In genomic region chr10:4266041-4266930, GRCm38 (mm10) we compare ENCODE assay signal across 8 mouse cellular contexts. TPM values are rescaled to one million over a fixed set of nuclear protein-coding genes. Genes with fewer than 3 reads are reported as not detected.
A peak's percentile ranks its signal among the peaks of the same experiment; 100 is the strongest.
DNase-seq lines count a peak whose midpoint lies in the region; ATAC-seq and TF ChIP-seq lines count a peak whose summit lies in the region.

Gene Akap12 (plus strand): TSS chr10:4266380.

- H3ac ChIP-seq in C2C12 (ENCODE audit: control insufficient read depth, insufficient read length, low read depth): peak within 1 kb of the TSS; percentile 87

- no peaks in the 10 kb centered on the region for H3K79me3 ChIP-seq in C2C12 (ENCODE audit: low read depth)

- peak within 1 kb of the TSS; percentile 14 for H3K4me3 ChIP-seq in C2C12 (ENCODE audit: insufficient read depth, poor library complexity, severe bottlenecking)
- peak within 1 kb of the TSS; percentile 81 for H3K4me3 ChIP-seq in kidney, embryonic 16.5 days (ENCODE audit: low read length)
- H3K4me3 ChIP-seq in liver, embryonic 12.5 days: peak within 1 kb of the TSS; percentile 53
- peak within 1 kb of the TSS; percentile 83 for H3K4me3 ChIP-seq in neural tube, embryonic 12.5 days
- H3K4me3 ChIP-seq in thymus, adult 2 months (ENCODE audit: control insufficient read depth, insufficient read depth, low read length): peak within 1 kb of the TSS; percentile 92

- peak within 1 kb of the TSS; percentile 77 for H3K27ac ChIP-seq in kidney, embryonic 16.5 days (ENCODE audit: low read length)
- no peak within 1 kb of the TSS for H3K27ac ChIP-seq in liver, embryonic 12.5 days
- H3K27ac ChIP-seq in neural tube, embryonic 12.5 days: peak within 1 kb of the TSS; percentile 68
- peak within 1 kb of the TSS; percentile 74 for H3K27ac ChIP-seq in thymus, adult 2 months (ENCODE audit: control insufficient read depth, insufficient read depth, low read length)

- no peaks in the 10 kb centered on the region for H3K9me3 ChIP-seq in kidney, embryonic 16.5 days (ENCODE audit: low read length)
- no peaks in the 10 kb centered on the region for H3K9me3 ChIP-seq in liver, embryonic 12.5 days (replicated peaks)
- H3K9me3 ChIP-seq in neural tube, embryonic 12.5 days: no peaks in the 10 kb centered on the region

- H3K9ac ChIP-seq in kidney, embryonic 16.5 days (replicated peaks; ENCODE audit: low read length): peak within 1 kb of the TSS; percentile 82
- H3K9ac ChIP-seq in liver, embryonic 12.5 days: 0 out of 2 replicates have a peak within 1 kb of the TSS, but pooled peaks have one; percentile 29
- peak within 1 kb of the TSS; percentile 86 for H3K9ac ChIP-seq in neural tube, embryonic 12.5 days

- peaks cover 13% of the 10 kb centered on the region for H3K4me1 ChIP-seq in kidney, embryonic 16.5 days (ENCODE audit: insufficient read depth, low read length)
- peaks cover 5% of the 10 kb centered on the region; the same call in 1 of the 2 replicates for H3K4me1 ChIP-seq in liver, embryonic 12.5 days
- 0 out of 2 replicates have a peak, but pooled peaks cover 13% of the 10 kb centered on the region for H3K4me1 ChIP-seq in neural tube, embryonic 12.5 days
- H3K4me1 ChIP-seq in thymus, adult 2 months (replicated peaks; ENCODE audit: control insufficient read depth, insufficient read depth, low read length): peaks cover 38% of the 10 kb centered on the region

- TF ChIP-seq POLR2A in thymus, adult 2 months (IDR thresholded peaks at IDR 0.05; ENCODE audit: control insufficient read depth, extremely low read depth, insufficient read depth, low read length, poor library complexity): peak; percentile 30; the same call in 1 of the 2 replicates

- no peak for TF ChIP-seq CTCF in C2C12 (IDR thresholded peaks at IDR 0.05; ENCODE audit: control insufficient read depth, insufficient read depth, insufficient read length)
- TF ChIP-seq CTCF in thymus, adult 2 months (IDR thresholded peaks at IDR 0.05; ENCODE audit: borderline replicate concordance, control insufficient read depth, extremely low read depth, insufficient read depth, low read length, poor library complexity): peak; percentile 32; the same call in 1 of the 2 replicates

- no peaks in the 10 kb centered on the region for H3K36me3 ChIP-seq in C2C12 (ENCODE audit: control insufficient read depth, insufficient read depth)
- H3K36me3 ChIP-seq in kidney, embryonic 16.5 days (ENCODE audit: insufficient read depth, low read length): no peaks in the 10 kb centered on the region
- H3K36me3 ChIP-seq in liver, embryonic 12.5 days: no peaks in the 10 kb centered on the region
- H3K36me3 ChIP-seq in neural tube, embryonic 12.5 days: no peaks in the 10 kb centered on the region
- H3K36me3 ChIP-seq in thymus, adult 2 months (ENCODE audit: control insufficient read depth, insufficient read depth, low read length): no peaks in the 10 kb centered on the region

- peak; percentile 75 for ATAC-seq in kidney, embryonic 16.5 days (ENCODE audit: low FRiP score, low TSS enrichment)
- ATAC-seq in liver, embryonic 12.5 days: no peak; the same call in 1 of the 2 replicates
- peak; percentile 83 for ATAC-seq in neural tube, embryonic 12.5 days (ENCODE audit: low FRiP score, low read depth)

- H3K79me2 ChIP-seq in C2C12 (ENCODE audit: control insufficient read depth, insufficient read depth): no peaks in the 10 kb centered on the region

- no peaks in the 10 kb centered on the region for H3K27me3 ChIP-seq in C2C12 (ENCODE audit: control insufficient read depth, insufficient read depth, insufficient read length)
- no peaks in the 10 kb centered on the region for H3K27me3 ChIP-seq in kidney, embryonic 16.5 days (ENCODE audit: insufficient read depth, low read length)
- peaks cover 50% of the 10 kb centered on the region for H3K27me3 ChIP-seq in liver, embryonic 12.5 days (replicated peaks)
- no peaks in the 10 kb centered on the region for H3K27me3 ChIP-seq in neural tube, embryonic 12.5 days (replicated peaks)
- no peaks in the 10 kb centered on the region; the same call in 1 of the 2 replicates for H3K27me3 ChIP-seq in thymus, adult 2 months (ENCODE audit: control insufficient read depth, insufficient read depth, low read length)

- peak; percentile 28 to 32 for DNase-seq in adrenal gland, adult 18-20 months (ENCODE audit: low spot score in 2 of 2)
- peak; percentile 66 for DNase-seq in embryo, embryonic 9.5 days (ENCODE audit: extremely low spot score)
- peak; percentile 30 for DNase-seq in heart, adult 8-10 months (ENCODE audit: low spot score)
- DNase-seq in thymus, adult 2 months: peak; percentile 75

- H3K4me2 ChIP-seq in kidney, embryonic 16.5 days (replicated peaks; ENCODE audit: low read depth, low read length): peak within 1 kb of the TSS; percentile 95
- peak within 1 kb of the TSS; percentile 67 for H3K4me2 ChIP-seq in liver, embryonic 12.5 days
- H3K4me2 ChIP-seq in neural tube, embryonic 12.5 days (replicated peaks): peak within 1 kb of the TSS; percentile 83

- WGBS in kidney, embryonic 16.5 days: under 1% methylated on average over 45 of the region's 54 CpGs
- 2% methylated on average over 54 of the region's 54 CpGs for WGBS in liver, embryonic 12.5 days (ENCODE audit: insufficient replicate concordance)
- WGBS in neural tube, embryonic 12.5 days: under 1% methylated on average over 54 of the region's 54 CpGs
- whole genome bisulfite sequencing in thymus, adult 2 months: 4% methylated on average over 54 of the region's 54 CpGs

TF ChIP-seq in C2C12, 6 proteins besides CTCF, POLR2A, EP300 and RAD21:
- TF ChIP-seq MYOG (IDR thresholded peaks at IDR 0.05; ENCODE audit: control insufficient read depth, extremely low read depth, insufficient read length) (no peak), FOSL1 (IDR thresholded peaks at IDR 0.05; ENCODE audit: insufficient read depth, low read length, poor library complexity, severe bottlenecking) (no peak), MAX (IDR thresholded peaks at IDR 0.05) (no peak), USF1 (IDR thresholded peaks at IDR 0.05; ENCODE audit: low read depth) (no peak), CEBPB (IDR thresholded peaks at IDR 0.05; ENCODE audit: low read depth) (no peak), MYOD1 (IDR thresholded peaks at IDR 0.05; ENCODE audit: control insufficient read depth, insufficient read length, low read depth) (no peak)
TF ChIP-seq in C2C12: peak in this region for 0.

RNA-seq across cellular contexts. Expression of gene Akap12, which starts in this region (rescaled TPM):
- polyA plus RNA-seq in C2C12 (2012; fragmentation: generic; extraction: Trizol): 4.7 TPM
- 10 to 100 TPM; 17.1 to 27.2 TPM for total RNA-seq in adrenal gland, adult 18-20 months (2021)
- total RNA-seq in heart, adult 8-10 months (2022): 10 to 100 TPM; 18.1 to 24.4 (median 23.3) TPM
- 92.7 and 96.4 TPM in 2 replicates for polyA plus RNA-seq in kidney, embryonic 16.5 days (2015; fragmentation: Nextera tagmentation; extraction: Ambion mirVana)
- 7.1 and 7.2 TPM in 2 replicates for polyA plus RNA-seq in liver, embryonic 12.5 days (2016; fragmentation: Nextera tagmentation; extraction: Ambion mirVana)
- 81.2 and 94.2 TPM in 2 replicates for polyA plus RNA-seq in neural tube, embryonic 12.5 days (2016; fragmentation: Nextera tagmentation; extraction: Ambion mirVana)
- 7.1 and 7.3 TPM in 2 replicates for polyA plus RNA-seq in thymus, adult 2 months (2012; rRNA removed)

Comparison
In these comparisons a context has a peak if more than half of its experiments do, and no peak if none do; other contexts are left out.
1. H3K4me3 ChIP-seq: peak in every context shown above with its lines; median percentile 92 in thymus, adult 2 months; 83 in neural tube, embryonic 12.5 days; 81 in kidney, embryonic 16.5 days; 53 in liver, embryonic 12.5 days; 14 in C2C12.
2. H3K9ac ChIP-seq: peak in every context shown above with its lines; median percentile 86 in neural tube, embryonic 12.5 days; 82 in kidney, embryonic 16.5 days; 29 in liver, embryonic 12.5 days.